Mouse (Mus musculus): ENCODE results near the gene Ptprm. TPM values are rescaled to one million over a fixed set of nuclear protein-coding genes. Genes with fewer than 3 reads are reported as not detected.

Ptprm gene
- total RNA-seq, 4 experiments from 2014 or later, result 41.9 to 47.3 (median 44.4) TPM

Small RNA genes lying within 50 kb of the gene (microRNA-seq; reads per million reads assigned to microRNA genes)
- 0.63 to 0.66 reads per million in 2 experiments for gene Mir5709
